Mouse (Mus musculus): ENCODE measurements at regions not wholly inside any gene's neighbourhood (a gene's known extent, or its start where the extent isn't known, plus 50 kb on each side); places are given as distances from the start of the nearest gene placed in this dataset.

- no peaks in the 10 kb centered on the region for H3K9me3 ChIP-seq (ENCODE audit: control insufficient read depth, low read length)
- DNase-seq (ENCODE audit: low spot score) (no peak), ATAC-seq (replicated peaks; ENCODE audit: low FRiP score) (no peak)
- H3K27me3 ChIP-seq (ENCODE audit: control insufficient read depth, insufficient read depth, low read length) = no peaks in the 10 kb centered on the region
- 41% methylated on average over 6 of the region's 6 CpGs for WGBS
- no peak overlapping the region for H3K4me3 ChIP-seq (ENCODE audit: low read depth, low read length)
- no peak overlapping the region for H3K4me2 ChIP-seq (ENCODE audit: low read depth, low read length, severe bottlenecking)
- H3K36me3 ChIP-seq (ENCODE audit: control insufficient read depth, insufficient read depth, low read length) = no peaks in the 10 kb centered on the region
- no peak overlapping the region for H3K9ac ChIP-seq (ENCODE audit: low read length)
- 0 out of 2 replicates have a peak, but pooled peaks cover 5% of the 10 kb centered on the region for H3K4me1 ChIP-seq (replicated peaks; ENCODE audit: control insufficient read depth, insufficient read depth, low read length)
- no peak overlapping the region for H3K27ac ChIP-seq (ENCODE audit: low read depth, low read length)
Observed at GRCm38 (mm10) chr14:67143826-67144225, 1134.8 kb upstream of the Gulo start.

DNA sequence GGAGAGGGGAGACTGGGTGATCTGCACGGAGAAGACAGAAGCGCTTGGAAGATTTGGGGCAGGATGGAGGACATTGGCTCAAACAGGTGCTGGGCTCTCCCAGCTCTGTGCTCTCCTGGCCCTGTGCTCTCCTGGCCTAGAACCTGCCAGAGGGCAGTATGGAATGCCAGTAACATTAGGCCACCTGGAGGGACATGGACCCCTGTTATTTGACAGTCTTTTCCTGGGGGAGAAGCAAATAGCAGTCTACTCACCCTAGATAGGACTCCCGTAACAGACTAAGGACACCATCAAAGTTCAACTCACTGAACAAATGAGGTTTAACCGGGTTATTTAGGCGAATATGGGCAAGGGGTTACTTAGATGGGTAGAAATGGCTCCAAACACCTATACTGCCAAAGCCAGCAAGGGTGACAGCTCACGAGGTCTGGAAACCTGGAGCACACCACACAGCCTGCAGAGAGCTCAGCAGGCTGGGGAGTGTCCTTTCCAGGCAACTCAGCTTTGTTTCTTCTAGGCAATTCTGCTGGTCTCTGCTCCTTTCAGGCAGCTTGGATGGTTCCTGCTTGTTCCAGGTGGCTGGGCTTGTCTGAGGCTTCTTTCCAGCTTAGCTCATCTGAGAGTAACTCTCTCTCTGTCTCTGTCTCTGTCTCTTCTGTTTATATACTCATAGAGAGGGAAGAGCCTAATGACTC lies 1133.7 kb upstream of the Gulo start:
- DNase-seq (ENCODE audit: low spot score) (no peak), ATAC-seq (replicated peaks; ENCODE audit: low FRiP score) (no peak)
- WGBS = 88% methylated on average over 6 of the region's 6 CpGs
- no peaks in the 10 kb centered on the region for H3K27me3 ChIP-seq (ENCODE audit: control insufficient read depth, insufficient read depth, low read length)
- H3K9ac ChIP-seq (ENCODE audit: low read length) = no peak overlapping the region
- 0 out of 2 replicates have a peak, but pooled peaks cover 5% of the 10 kb centered on the region for H3K4me1 ChIP-seq (replicated peaks; ENCODE audit: control insufficient read depth, insufficient read depth, low read length)
- no peak overlapping the region for H3K4me3 ChIP-seq (ENCODE audit: low read depth, low read length)
- no peaks in the 10 kb centered on the region for H3K36me3 ChIP-seq (ENCODE audit: control insufficient read depth, insufficient read depth, low read length)
- H3K4me2 ChIP-seq (ENCODE audit: low read depth, low read length, severe bottlenecking) = no peak overlapping the region
- H3K27ac ChIP-seq (ENCODE audit: low read depth, low read length) = no peak overlapping the region
- no peaks in the 10 kb centered on the region for H3K9me3 ChIP-seq (ENCODE audit: control insufficient read depth, low read length)

GRCm38 (mm10) chr14:67141581-67142441 lies 1132.8 kb upstream of the Gulo start:
- DNase-seq (ENCODE audit: low spot score) (no peak), ATAC-seq (replicated peaks; ENCODE audit: low FRiP score) (no peak)
- H3K27me3 ChIP-seq (ENCODE audit: control insufficient read depth, insufficient read depth, low read length) = no peaks in the 10 kb centered on the region
- 57% methylated on average over 15 of the region's 15 CpGs for WGBS
- no peak overlapping the region for H3K4me3 ChIP-seq (ENCODE audit: low read depth, low read length)
- H3K36me3 ChIP-seq (ENCODE audit: control insufficient read depth, insufficient read depth, low read length) = no peaks in the 10 kb centered on the region
- no peak overlapping the region for H3K9ac ChIP-seq (ENCODE audit: low read length)
- no peak overlapping the region for H3K27ac ChIP-seq (ENCODE audit: low read depth, low read length)
- H3K4me1 ChIP-seq (replicated peaks; ENCODE audit: control insufficient read depth, insufficient read depth, low read length) = 0 out of 2 replicates have a peak, but pooled peaks cover 5% of the 10 kb centered on the region
- no peak overlapping the region for H3K4me2 ChIP-seq (ENCODE audit: low read depth, low read length, severe bottlenecking)
- no peaks in the 10 kb centered on the region for H3K9me3 ChIP-seq (ENCODE audit: control insufficient read depth, low read length)

- no peak overlapping the region for H3K4me2 ChIP-seq (ENCODE audit: low read depth, low read length, severe bottlenecking)
Observed at GRCm38 (mm10) chr14:67141151-67141550, 1132.1 kb upstream of the Gulo start.

DNA sequence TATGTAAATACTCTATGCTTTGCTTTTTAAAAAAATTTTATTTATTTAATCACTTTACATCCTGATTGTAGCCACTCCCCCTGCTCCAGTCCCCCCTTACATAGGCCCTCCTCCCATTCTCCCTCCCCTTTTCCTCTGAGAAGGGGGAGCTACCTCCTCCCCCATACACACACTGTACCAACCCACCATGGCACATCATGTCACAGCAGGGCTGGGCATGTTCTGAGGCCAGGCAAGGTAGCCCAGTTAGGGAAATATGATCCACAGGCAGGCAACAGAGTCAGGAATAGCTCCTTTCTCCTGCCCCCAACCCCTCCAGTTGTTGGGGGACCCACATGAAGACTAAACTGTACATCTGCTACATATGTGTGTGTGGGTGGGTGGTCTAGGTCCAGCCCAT lies 1130.7 kb upstream of the Gulo start:
- no peak overlapping the region for H3K9ac ChIP-seq (ENCODE audit: low read length)
- no peak overlapping the region for H3K27ac ChIP-seq (ENCODE audit: low read depth, low read length)
- peaks cover 11% of the 10 kb centered on the region for H3K4me1 ChIP-seq (replicated peaks; ENCODE audit: control insufficient read depth, insufficient read depth, low read length)
- H3K27me3 ChIP-seq (ENCODE audit: control insufficient read depth, insufficient read depth, low read length) = no peaks in the 10 kb centered on the region
- no peaks in the 10 kb centered on the region for H3K9me3 ChIP-seq (ENCODE audit: control insufficient read depth, low read length)
- no peak for ATAC-seq (replicated peaks; ENCODE audit: low FRiP score)
- H3K4me3 ChIP-seq (ENCODE audit: low read depth, low read length) = no peak overlapping the region
- DNase-seq (ENCODE audit: low spot score) = no peak
- H3K4me2 ChIP-seq (ENCODE audit: low read depth, low read length, severe bottlenecking) = no peak overlapping the region
- H3K36me3 ChIP-seq (ENCODE audit: control insufficient read depth, insufficient read depth, low read length) = no peaks in the 10 kb centered on the region

More at GRCm38 (mm10) chr14:67141151-67141550, 1132.1 kb upstream of the Gulo start:
- no peak overlapping the region for H3K27ac ChIP-seq (ENCODE audit: low read depth, low read length)
- WGBS = 82% methylated on average over 7 of the region's 7 CpGs
- 0 out of 2 replicates have a peak, but pooled peaks cover 5% of the 10 kb centered on the region for H3K4me1 ChIP-seq (replicated peaks; ENCODE audit: control insufficient read depth, insufficient read depth, low read length)
- no peak overlapping the region for H3K4me3 ChIP-seq (ENCODE audit: low read depth, low read length)
- no peak overlapping the region for H3K9ac ChIP-seq (ENCODE audit: low read length)
- ATAC-seq (replicated peaks; ENCODE audit: low FRiP score) = no peak
- H3K27me3 ChIP-seq (ENCODE audit: control insufficient read depth, insufficient read depth, low read length) = no peaks in the 10 kb centered on the region
- DNase-seq (ENCODE audit: low spot score) = no peak
- H3K9me3 ChIP-seq (ENCODE audit: control insufficient read depth, low read length) = no peaks in the 10 kb centered on the region
- H3K36me3 ChIP-seq (ENCODE audit: control insufficient read depth, insufficient read depth, low read length) = no peaks in the 10 kb centered on the region

- no peak overlapping the region for H3K27ac ChIP-seq (ENCODE audit: low read depth, low read length)
Observed at GRCm38 (mm10) chr14:67139152-67139551, 1130.1 kb upstream of the Gulo start.

DNA sequence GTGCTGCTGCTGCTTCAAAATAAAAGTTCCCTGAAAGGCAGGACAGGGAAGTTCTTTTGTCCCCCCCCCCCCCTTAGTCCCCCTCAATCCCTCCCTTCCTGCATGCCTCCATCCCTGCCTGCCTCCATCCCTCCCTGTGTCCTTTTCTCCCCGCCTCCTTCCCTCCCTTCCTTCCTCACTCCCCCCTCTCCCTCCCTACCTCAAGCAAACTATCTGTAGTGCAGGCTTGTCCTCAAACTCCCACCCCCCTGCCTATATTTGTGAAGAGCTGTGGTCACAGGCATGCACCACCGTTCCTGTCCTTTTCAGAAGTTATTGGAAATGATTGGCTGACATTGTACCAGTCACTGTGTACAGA lies 1127.1 kb upstream of the Gulo start:
- ATAC-seq (replicated peaks; ENCODE audit: low FRiP score) (peak; percentile 56; the same call in 1 of the 2 replicates), DNase-seq (ENCODE audit: low spot score) (no peak)
- 21% methylated on average over 2 of the region's 2 CpGs for WGBS
- Histone ChIP-seq H3K27me3 (ENCODE audit: control insufficient read depth, insufficient read depth, low read length) (no peaks in the 10 kb centered on the region), H3K27ac (ENCODE audit: low read depth, low read length) (no peak overlapping the region), H3K9ac (ENCODE audit: low read length) (no peak overlapping the region), H3K4me3 (ENCODE audit: low read depth, low read length) (no peak overlapping the region), H3K36me3 (ENCODE audit: control insufficient read depth, insufficient read depth, low read length) (no peaks in the 10 kb centered on the region), H3K4me1 (replicated peaks; ENCODE audit: control insufficient read depth, insufficient read depth, low read length) (peaks cover 6% of the 10 kb centered on the region), H3K9me3 (ENCODE audit: control insufficient read depth, low read length) (no peaks in the 10 kb centered on the region), H3K4me2 (ENCODE audit: low read depth, low read length, severe bottlenecking) (no peak overlapping the region)

More at GRCm38 (mm10) chr14:67139152-67139551, 1130.1 kb upstream of the Gulo start:
- Histone ChIP-seq H3K4me2 (ENCODE audit: low read depth, low read length, severe bottlenecking) (no peak overlapping the region), H3K4me3 (ENCODE audit: low read depth, low read length) (no peak overlapping the region), H3K36me3 (ENCODE audit: control insufficient read depth, insufficient read depth, low read length) (no peaks in the 10 kb centered on the region), H3K9ac (ENCODE audit: low read length) (no peak overlapping the region), H3K27me3 (ENCODE audit: control insufficient read depth, insufficient read depth, low read length) (no peaks in the 10 kb centered on the region), H3K9me3 (ENCODE audit: control insufficient read depth, low read length) (no peaks in the 10 kb centered on the region), H3K4me1 (replicated peaks; ENCODE audit: control insufficient read depth, insufficient read depth, low read length) (peaks cover 11% of the 10 kb centered on the region)
- DNase-seq (ENCODE audit: low spot score) = no peak
- ATAC-seq (replicated peaks; ENCODE audit: low FRiP score) = no peak
- WGBS = 71% methylated on average over 5 of the region's 5 CpGs

DNA sequence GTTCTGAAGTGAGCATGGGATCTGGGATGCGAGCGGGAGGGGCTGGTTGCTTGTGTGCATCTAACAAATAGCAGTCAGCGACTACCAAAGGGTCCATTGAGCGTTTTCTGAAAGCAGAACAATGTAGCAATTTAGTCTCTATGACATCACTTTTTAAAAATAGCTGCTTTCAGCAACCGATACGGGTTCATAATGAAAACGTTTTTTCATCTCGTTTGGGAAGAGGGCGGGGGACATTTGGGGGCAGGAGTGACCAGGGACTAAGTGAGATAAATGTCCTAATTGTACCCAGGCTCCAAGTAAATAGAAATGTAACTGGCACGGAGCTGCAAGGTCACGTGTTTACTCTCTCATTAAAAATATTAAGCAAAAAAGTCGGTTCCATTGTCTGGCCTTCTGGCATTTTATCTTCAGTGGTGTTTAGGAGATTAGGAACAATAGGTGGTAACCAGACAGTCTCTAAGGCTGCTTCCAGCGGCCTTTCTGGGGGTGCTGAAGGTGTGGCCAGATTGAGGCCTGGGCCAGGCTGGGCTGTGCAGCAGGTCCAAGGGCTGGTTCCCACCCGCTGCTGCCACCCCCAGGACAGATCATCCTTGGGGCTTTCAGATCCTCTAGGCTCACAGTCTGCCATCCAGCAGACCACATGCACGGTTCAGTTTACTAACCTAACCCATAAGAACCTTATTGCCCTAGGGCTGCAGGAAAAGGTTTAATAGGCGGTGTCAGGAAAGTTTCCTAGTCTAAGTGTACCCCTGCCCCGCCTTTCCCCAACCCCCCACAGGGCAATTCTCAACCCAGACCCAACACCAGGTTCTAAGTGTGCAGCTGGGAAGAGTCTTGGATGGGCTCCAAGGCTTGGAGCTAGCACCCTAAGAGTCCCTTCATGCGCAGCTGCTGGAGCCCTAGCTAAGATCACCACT lies 1126.5 kb upstream of the Gulo start:
- WGBS = 24% methylated on average over 18 of the region's 18 CpGs
- no peaks in the 10 kb centered on the region for H3K36me3 ChIP-seq (ENCODE audit: control insufficient read depth, insufficient read depth, low read length)
- H3K4me1 ChIP-seq (replicated peaks; ENCODE audit: control insufficient read depth, insufficient read depth, low read length) = peaks cover 6% of the 10 kb centered on the region
- ATAC-seq (replicated peaks; ENCODE audit: low FRiP score) = peak; percentile 82
- no peaks in the 10 kb centered on the region for H3K27me3 ChIP-seq (ENCODE audit: control insufficient read depth, insufficient read depth, low read length)
- H3K9me3 ChIP-seq (ENCODE audit: control insufficient read depth, low read length) = no peaks in the 10 kb centered on the region
- no peak overlapping the region for H3K4me3 ChIP-seq (ENCODE audit: low read depth, low read length)
- H3K9ac ChIP-seq (ENCODE audit: low read length) = peak overlapping the region; percentile 33
- H3K27ac ChIP-seq (ENCODE audit: low read depth, low read length) = peak overlapping the region; percentile 55; the same call in 1 of the 2 replicates
- H3K4me2 ChIP-seq (ENCODE audit: low read depth, low read length, severe bottlenecking) = no peak overlapping the region
- peak; percentile 58 for DNase-seq (ENCODE audit: low spot score)
